Mouse (Mus musculus): Measurements from ENCODE around the gene Hist1h4k.

DNA sequence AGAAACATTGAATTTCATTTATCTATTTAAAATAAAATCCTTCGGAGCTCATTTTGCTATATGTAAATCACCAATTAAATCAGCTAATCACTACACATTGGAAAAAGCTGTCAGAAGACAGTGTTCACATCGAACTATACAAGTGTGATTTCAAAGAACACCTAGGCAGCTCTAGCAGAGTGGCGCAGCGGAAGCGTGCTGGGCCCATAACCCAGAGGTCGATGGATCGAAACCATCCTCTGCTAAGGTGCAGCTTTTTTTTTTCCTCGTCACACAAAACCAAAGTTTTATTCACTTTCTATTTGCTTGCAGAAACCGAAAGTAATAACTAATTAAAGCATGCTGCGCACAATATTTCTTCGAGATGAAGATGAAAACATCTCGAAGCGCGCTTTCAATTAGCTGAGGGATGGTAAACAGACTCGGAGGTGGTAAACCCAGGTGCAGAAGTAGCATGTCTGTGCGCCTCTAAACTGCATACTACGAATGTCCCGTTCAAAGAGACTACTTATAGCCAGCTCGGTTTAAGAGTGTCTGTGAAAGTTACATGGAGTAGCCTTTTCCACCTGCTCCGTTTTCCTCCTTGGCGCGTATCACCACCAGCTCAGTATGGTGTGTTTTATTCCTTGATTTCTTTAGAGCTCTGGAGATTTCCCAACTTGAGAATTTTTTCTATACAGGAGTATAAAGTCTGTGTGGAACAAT is 39.3 kb downstream of the Hist1h4k start:
- TF ChIP-seq MEF2A (IDR thresholded peaks at IDR 0.05; ENCODE audit: extremely low read depth, insufficient replicate concordance, low read depth, low read length, poor library complexity, severe bottlenecking) (no peak), GATA1 (IDR thresholded peaks at IDR 0.05; ENCODE audit: low read depth, low read length) (no peak), CTCF (IDR thresholded peaks at IDR 0.05 in 2 of 3, conservative IDR thresholded peaks at IDR 0.05 in 1 of 3; ENCODE audit: control insufficient read depth in 1 of 3, insufficient read depth in 1 of 3, low read depth in 2 of 3, low read length in 3 of 3, poor library complexity in 1 of 3, severe bottlenecking in 1 of 3) (no peak), POLR2A (IDR thresholded peaks at IDR 0.05; ENCODE audit: control insufficient read depth in 1 of 2, insufficient read depth in 1 of 2, low read depth in 1 of 2, low read length in 2 of 2, poor library complexity in 1 of 2) (no peak), USF1 (IDR thresholded peaks at IDR 0.05; ENCODE audit: low read depth, low read length) (no peak), E2F4 (IDR thresholded peaks at IDR 0.05; ENCODE audit: borderline replicate concordance, low read depth, low read length) (no peak), POLR2AphosphoS2 (IDR thresholded peaks at IDR 0.05; ENCODE audit: low read length) (no peak), CHD2 (IDR thresholded peaks at IDR 0.05; ENCODE audit: low read length) (no peak), EP300 (IDR thresholded peaks at IDR 0.05; ENCODE audit: low read depth in 1 of 2, low read length in 2 of 2) (no peak), CHD1 (IDR thresholded peaks at IDR 0.05; ENCODE audit: low read depth, low read length) (no peak), POLR2AphosphoS5 (IDR thresholded peaks at IDR 0.05; ENCODE audit: borderline replicate concordance, low read depth, low read length) (no peak)
